In the genomic region with DNA sequence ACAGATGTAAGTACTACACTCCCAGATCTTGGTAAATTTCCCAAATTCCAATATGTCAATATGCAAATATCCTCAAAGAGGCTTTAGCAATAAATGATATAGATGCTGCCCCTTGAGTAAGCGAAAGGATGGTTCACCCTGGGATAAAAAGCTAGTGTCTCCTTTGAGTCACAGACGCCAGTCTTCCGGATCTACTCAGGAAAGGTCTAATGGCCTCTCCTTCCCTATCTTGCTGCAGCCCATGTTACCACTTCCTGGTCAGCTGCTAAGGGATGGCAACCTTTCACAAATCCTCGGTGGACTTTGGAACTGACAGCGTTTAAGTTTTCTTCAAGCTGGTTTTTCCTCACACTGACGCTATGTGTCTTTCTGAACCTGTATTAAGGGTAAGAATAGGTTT, we compare ENCODE assay signal across 13 mouse cellular contexts. TPM values are rescaled to one million over a fixed set of nuclear protein-coding genes. Genes with fewer than 3 reads are reported as not detected.
A peak's percentile ranks its signal among the peaks of the same experiment; 100 is the strongest.
DNase-seq lines count a peak whose midpoint lies in the region; ATAC-seq and TF ChIP-seq lines count a peak whose summit lies in the region.
"Had no signal": no experiment of that assay in that cellular context is flagged by ENCODE, and none has a peak within 500 bp of the region (broad histone marks: within the 10 kb centered on the region; RNA-seq: fewer than 3 reads in every experiment).

No protein-coding gene starts in this region.

- H3K27me3 ChIP-seq in kidney, adult 2 months (replicated peaks; ENCODE audit: control insufficient read depth, insufficient read depth, low read length): no peaks in the 10 kb centered on the region
- H3K27me3 ChIP-seq in ES-Bruce4 (ENCODE audit: control insufficient read depth, insufficient read depth, low read length, poor library complexity, severe bottlenecking): no peaks in the 10 kb centered on the region
- no peaks in the 10 kb centered on the region for H3K27me3 ChIP-seq in intestine, embryonic 15.5 days (replicated peaks)
- H3K27me3 ChIP-seq: forebrain, embryonic 13.5 days; liver, embryonic 15.5 days had no signal

- no peaks in the 10 kb centered on the region for H3K36me3 ChIP-seq in kidney, adult 2 months (ENCODE audit: control insufficient read depth, insufficient read depth, low read length)
- H3K36me3 ChIP-seq in ES-Bruce4 (ENCODE audit: control insufficient read depth, insufficient read depth, low read length, poor library complexity, severe bottlenecking): no peaks in the 10 kb centered on the region
- H3K36me3 ChIP-seq in intestine, embryonic 15.5 days: no peaks in the 10 kb centered on the region
- H3K36me3 ChIP-seq: liver, embryonic 15.5 days had no signal

- H3K4me1 ChIP-seq in kidney, adult 2 months (ENCODE audit: control insufficient read depth, insufficient read depth, low read length): peaks cover 6% of the 10 kb centered on the region; the same call in 1 of the 2 replicates
- peaks cover 14% of the 10 kb centered on the region for H3K4me1 ChIP-seq in ES-Bruce4 (ENCODE audit: control insufficient read depth, insufficient read depth, low read length)
- peaks cover 17% of the 10 kb centered on the region for H3K4me1 ChIP-seq in intestine, embryonic 15.5 days (replicated peaks)
- H3K4me1 ChIP-seq: forebrain, embryonic 13.5 days had no signal

- H3K9ac ChIP-seq in ES-Bruce4 (ENCODE audit: low read depth, poor library complexity, severe bottlenecking): no peak overlapping the region
- H3K9ac ChIP-seq in intestine, embryonic 15.5 days: no peak overlapping the region
- H3K9ac ChIP-seq: forebrain, embryonic 13.5 days; liver, embryonic 15.5 days had no signal

- ATAC-seq in intestine, embryonic 15.5 days: peak; percentile 57
- ATAC-seq in frontal cortex, adult (ENCODE audit: low TSS enrichment): no peak
- ATAC-seq: forebrain, embryonic 13.5 days; hindbrain, postnatal 0 days had no signal

- DNase-seq in kidney, adult 2 months: peak; percentile 41
- DNase-seq in kidney, postnatal 4 days: no peak
- peak; percentile 27 for DNase-seq in lung, postnatal 14 days
- no peak for DNase-seq in adrenal gland, adult (ENCODE audit: inconsistent age in 2 of 2, low spot score in 1 of 2)
- no peak for DNase-seq in retina, postnatal 1 day
- DNase-seq: adrenal gland, postnatal 36 days; cerebellum, adult 11 months had no signal

- H3K4me3 ChIP-seq in kidney, adult 2 months (ENCODE audit: insufficient read depth, low read depth, low read length): no peak overlapping the region
- H3K4me3 ChIP-seq in ES-Bruce4 (ENCODE audit: low read depth, low read length): no peak overlapping the region
- no peak overlapping the region for H3K4me3 ChIP-seq in intestine, embryonic 15.5 days (replicated peaks)
- H3K4me3 ChIP-seq: forebrain, embryonic 13.5 days; liver, embryonic 15.5 days had no signal

- H3K4me2 ChIP-seq in intestine, embryonic 15.5 days (replicated peaks): no peak overlapping the region
- H3K4me2 ChIP-seq: forebrain, embryonic 13.5 days; liver, embryonic 15.5 days had no signal

- H3K9me3 ChIP-seq in ES-Bruce4 (replicated peaks; ENCODE audit: control insufficient read depth, insufficient read depth, low read length, poor library complexity, severe bottlenecking): no peaks in the 10 kb centered on the region
- no peaks in the 10 kb centered on the region for H3K9me3 ChIP-seq in intestine, embryonic 15.5 days
- H3K9me3 ChIP-seq: forebrain, embryonic 13.5 days; liver, embryonic 15.5 days had no signal

- no peak for TF ChIP-seq EP300 in ES-Bruce4 (IDR thresholded peaks at IDR 0.05; ENCODE audit: insufficient read depth, low read depth, low read length)

- no peak for TF ChIP-seq CTCF in kidney, adult 2 months (conservative IDR thresholded peaks at IDR 0.05; ENCODE audit: insufficient read depth, insufficient read length, low read depth, low read length)
- TF ChIP-seq CTCF in ES-Bruce4 (IDR thresholded peaks at IDR 0.05; ENCODE audit: low read depth, low read length): no peak

- peak overlapping the region; percentile 47; the same call in 1 of the 2 replicates for H3K27ac ChIP-seq in kidney, adult 2 months (ENCODE audit: insufficient read depth, low read depth, low read length)
- H3K27ac ChIP-seq in ES-Bruce4 (ENCODE audit: insufficient read depth, low read length): 0 out of 2 replicates have a peak overlapping the region, but pooled peaks have one; percentile 17
- peak overlapping the region; percentile 40; the same call in 1 of the 2 replicates for H3K27ac ChIP-seq in intestine, embryonic 15.5 days
- H3K27ac ChIP-seq: forebrain, embryonic 13.5 days; hindbrain, postnatal 0 days had no signal

- TF ChIP-seq POLR2A in kidney, adult 2 months (IDR thresholded peaks at IDR 0.05; ENCODE audit: low read depth, low read length): no peak
- no peak for TF ChIP-seq POLR2A in ES-Bruce4 (IDR thresholded peaks at IDR 0.05; ENCODE audit: insufficient read depth, low read length)

- WGBS in kidney, adult 2 months: 58% methylated on average over 6 of the region's 6 CpGs
- 64% methylated on average over 6 of the region's 6 CpGs for WGBS in intestine, embryonic 15.5 days

RNA-seq across cellular contexts. Expression of gene Rab27a, which starts 24.0 kb away (rescaled TPM):
- 8.0 and 9.4 TPM in 2 replicates for polyA plus RNA-seq in kidney, adult 2 months (2012; rRNA removed)
- 16.1 and 18.2 TPM in 2 replicates for polyA plus RNA-seq in ES-Bruce4 (2011; ENCODE audit: insufficient read depth, insufficient read length, low read depth, missing spikeins)
- 7.9 and 9.0 TPM in 2 replicates for polyA plus RNA-seq in intestine, embryonic 15.5 days (2015; fragmentation: Nextera tagmentation; extraction: Ambion mirVana)

RNA-seq across cellular contexts. Expression of gene Pigb, which starts 28.5 kb away (rescaled TPM):
- 10.7 and 10.9 TPM in 2 replicates for polyA plus RNA-seq in kidney, adult 2 months (2012; rRNA removed)
- polyA plus RNA-seq in ES-Bruce4 (2011; ENCODE audit: insufficient read depth, insufficient read length, low read depth, missing spikeins): 28.9 and 30.0 TPM in 2 replicates
- polyA plus RNA-seq in intestine, embryonic 15.5 days (2015; fragmentation: Nextera tagmentation; extraction: Ambion mirVana): 14.0 and 14.9 TPM in 2 replicates

RNA-seq across cellular contexts. Expression of gene Khdc3, which starts 32.9 kb away (rescaled TPM):
- polyA plus RNA-seq in kidney, adult 2 months (2012; rRNA removed): 0.07 and 0.19 TPM in 2 replicates
- 2.3 and 4.0 TPM in 2 replicates for polyA plus RNA-seq in ES-Bruce4 (2011; ENCODE audit: insufficient read depth, insufficient read length, low read depth, missing spikeins)
- polyA plus RNA-seq in intestine, embryonic 15.5 days (2015; fragmentation: Nextera tagmentation; extraction: Ambion mirVana): not detected in 2 replicates
- polyA plus RNA-seq: forebrain, embryonic 13.5 days had no signal

RNA-seq across cellular contexts. Expression of gene Gm20509, which starts 33.6 kb away (rescaled TPM):
- not detected in 2 replicates for polyA plus RNA-seq in kidney, adult 2 months (2012; rRNA removed)
- not detected in 2 replicates for polyA plus RNA-seq in ES-Bruce4 (2011; ENCODE audit: insufficient read depth, insufficient read length, low read depth, missing spikeins)
- polyA plus RNA-seq in intestine, embryonic 15.5 days (2015; fragmentation: Nextera tagmentation; extraction: Ambion mirVana): 0.14 TPM in 1 of 2 replicates, not detected in the other
- polyA plus RNA-seq: forebrain, embryonic 13.5 days; hindbrain, postnatal 0 days; liver, embryonic 15.5 days had no signal

RNA-seq across cellular contexts. Expression of gene Rsl24d1, which starts 44.5 kb away (rescaled TPM):
- 17.7 and 24.5 TPM in 2 replicates for polyA plus RNA-seq in kidney, adult 2 months (2012; rRNA removed)
- 144 and 146 TPM in 2 replicates for polyA plus RNA-seq in ES-Bruce4 (2011; ENCODE audit: insufficient read depth, insufficient read length, low read depth, missing spikeins)
- polyA plus RNA-seq in intestine, embryonic 15.5 days (2015; fragmentation: Nextera tagmentation; extraction: Ambion mirVana): 94.3 and 108 TPM in 2 replicates

Comparison
In these comparisons a context has a peak if more than half of its experiments do, and no peak if none do; other contexts are left out.
1. DNase-seq: peak in kidney, adult 2 months (single experiment) and lung, postnatal 14 days (single experiment); none in kidney, postnatal 4 days (0 of 2), adrenal gland, adult (0 of 2) and retina, postnatal 1 day (single experiment).
2. Peak in every context shown above with its lines, with median percentiles within 50 percentile points of each other: H3K27ac ChIP-seq.